Mouse (Mus musculus) olfactory bulb, adult 2 months (tissue): ENCODE measurements around the gene Chn1.

ENCODE experiments used
- CTCF ChIP-seq: fragments of 200-500 bp; IDR thresholded peaks from 2 replicates; pipeline ENCODE4 v1.5.1; 2012; ENCODE audit warnings: low read depth, mild to moderate bottlenecking, low read length, moderate library complexity; ENCODE audit not compliant: insufficient read depth
- POLR2A ChIP-seq: fragments of 200-500 bp; IDR thresholded peaks from 2 replicates; pipeline ENCODE4 v1.6.1; 2012; ENCODE audit warnings: mild to moderate bottlenecking, low read depth, low read length, moderate library complexity; ENCODE audit not compliant: insufficient read depth

DNA sequence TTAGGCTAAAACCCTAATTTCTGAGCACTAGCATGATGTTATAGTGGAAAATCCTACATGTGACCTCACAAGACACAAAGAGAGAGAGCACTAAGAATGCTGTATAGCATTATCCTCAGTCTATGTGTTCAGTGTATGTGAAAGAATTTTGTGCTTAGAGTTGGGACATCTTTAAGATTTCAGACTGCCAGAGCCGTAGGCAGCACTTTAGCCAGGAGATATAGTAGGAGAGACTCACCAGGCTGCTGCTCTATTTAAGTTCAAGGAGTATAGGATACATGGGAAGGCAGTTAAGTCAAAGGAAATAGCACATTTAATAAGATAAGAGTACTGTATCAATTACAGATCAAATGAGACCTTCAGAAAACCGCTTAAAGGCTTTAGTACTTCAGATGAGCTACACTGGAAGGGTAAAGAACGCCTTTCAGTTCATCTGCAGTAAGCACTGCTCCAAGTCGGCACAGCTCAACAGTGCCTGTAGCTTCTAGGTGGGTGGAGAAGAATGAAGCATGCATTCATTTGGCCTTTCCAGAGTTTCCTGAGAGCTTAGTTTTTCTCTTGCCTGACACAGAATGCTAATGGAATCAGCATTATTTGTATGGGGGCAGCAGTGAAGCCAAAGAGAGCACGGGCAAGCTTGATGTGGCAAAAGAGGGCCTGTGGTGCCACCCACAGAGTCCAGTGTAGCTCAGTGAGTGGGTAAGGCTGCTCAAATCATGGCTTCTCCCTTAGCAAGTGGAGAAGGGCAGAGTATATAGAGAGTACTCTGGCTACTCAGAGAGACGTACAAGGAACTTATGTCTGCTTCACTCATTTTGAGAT, 84.2 kb downstream of the Chn1 start:
- TF ChIP-seq POLR2A (no peak), CTCF (no peak)
